Mouse (Mus musculus) forebrain, embryonic 16.5 days (tissue): Measurements from ENCODE around the gene Fbxw11. TPM values are rescaled to one million over a fixed set of nuclear protein-coding genes. Genes with fewer than 3 reads are reported as not detected.

Experiments used
- ATAC-seq: fragments of 200-750 bp; cut with Nextera tagmentation; 2 replicates; pipeline ENCODE4 v1.8.0; 2017; ENCODE audit warnings: mild to moderate bottlenecking, moderate library complexity
- H3K27ac ChIP-seq: fragments of 300-500 bp; sonication (generic); 2 replicates; pipeline ENCODE4 v1.5.1; 2014; ENCODE audit warnings: low read length, control low read depth
- H3K27me3 ChIP-seq: fragments of 300-500 bp; sonication (generic); replicated peaks from 2 replicates; pipeline ENCODE4 v1.6.1; 2014; ENCODE audit warnings: low read length; ENCODE audit not compliant: control insufficient read depth, insufficient read depth
- H3K36me3 ChIP-seq: fragments of 300-500 bp; sonication (generic); 2 replicates; pipeline ENCODE4 v1.6.1; 2014; ENCODE audit not compliant: control insufficient read depth, insufficient read depth
- H3K4me1 ChIP-seq: fragments of 300-500 bp; sonication (generic); replicated peaks from 2 replicates; pipeline ENCODE4 v1.6.1; 2014; ENCODE audit warnings: low read length; ENCODE audit not compliant: control insufficient read depth, insufficient read depth
- H3K4me2 ChIP-seq: fragments of 300-500 bp; sonication (generic); 2 replicates; pipeline ENCODE4 v1.6.1; 2014; ENCODE audit warnings: mild to moderate bottlenecking, low read length, control low read depth
- H3K4me3 ChIP-seq: fragments of 300-500 bp; sonication (generic); replicated peaks from 2 replicates; pipeline ENCODE4 v1.5.1; 2014; ENCODE audit warnings: mild to moderate bottlenecking, low read length, control low read depth
- H3K9ac ChIP-seq: fragments of 300-500 bp; sonication (generic); replicated peaks from 2 replicates; pipeline ENCODE4 v1.6.1; 2014; ENCODE audit warnings: low read depth, low read length, control low read depth
- H3K9me3 ChIP-seq: fragments of 300-500 bp; sonication (generic); 2 replicates; pipeline ENCODE4 v1.6.1; 2016; ENCODE audit warnings: low read length; ENCODE audit not compliant: control insufficient read depth
- WGBS: fragments of 180-500 bp; shearing (Covaris S2); extraction: QIAGEN DNeasy Blood & Tissue Kit; methylation state at CpG from one replicate; pipeline ENCODE4 v1.1.7; 2014; 5-methylcytosine and 5-hydroxymethylcytosine counted together
- polyA plus RNA-seq: library from polyadenylated mRNA; unstranded; fragments of >200 nt; fragmentation: Nextera tagmentation; extraction: Ambion mirVana; gene quantifications from 2 replicates; pipeline ENCODE4 v1.2.1, GENCODE M21; 2015

Gene Fbxw11
- polyA plus RNA-seq, 1 experiment from 2014 or later = 125 TPM

GRCm38 (mm10) chr11:32768642-32769343 lies 126.3 kb downstream of the Fbxw11 start:
- Histone ChIP-seq H3K4me1 (no peaks in the 10 kb centered on the region), H3K4me2 (no peak overlapping the region), H3K36me3 (no peaks in the 10 kb centered on the region), H3K27me3 (no peaks in the 10 kb centered on the region), H3K9ac (no peak overlapping the region), H3K4me3 (no peak overlapping the region), H3K27ac (no peak overlapping the region), H3K9me3 (no peaks in the 10 kb centered on the region)
- no peak for ATAC-seq
- 79% methylated on average over 12 of the region's 12 CpGs for WGBS

GRCm38 (mm10) chr11:32780747-32781536 lies 138.4 kb downstream of the Fbxw11 start:
- 28% methylated on average over 11 of the region's 11 CpGs for WGBS
- H3K27ac ChIP-seq = no peak overlapping the region

GRCm38 (mm10) chr11:32781633-32782404 lies 139.3 kb downstream of the Fbxw11 start:
- 36% methylated on average over 2 of the region's 2 CpGs for WGBS
- Histone ChIP-seq H3K4me2 (no peak overlapping the region), H3K9me3 (peaks cover under 1% of the 10 kb centered on the region; the same call in 1 of the 2 replicates), H3K36me3 (no peaks in the 10 kb centered on the region), H3K27me3 (no peaks in the 10 kb centered on the region), H3K4me3 (no peak overlapping the region), H3K9ac (no peak overlapping the region), H3K4me1 (peaks cover 6% of the 10 kb centered on the region), H3K27ac (no peak overlapping the region)
- peak; percentile 49 for ATAC-seq

More at GRCm38 (mm10) chr11:32780747-32781536, 138.4 kb downstream of the Fbxw11 start:
- Histone ChIP-seq H3K4me2 (no peak overlapping the region), H3K4me3 (no peak overlapping the region), H3K9ac (no peak overlapping the region), H3K9me3 (peaks cover 5% of the 10 kb centered on the region; the same call in 1 of the 2 replicates), H3K4me1 (peaks cover 6% of the 10 kb centered on the region), H3K36me3 (no peaks in the 10 kb centered on the region), H3K27me3 (no peaks in the 10 kb centered on the region)
- peak; percentile 69 for ATAC-seq

- whole genome bisulfite sequencing = 74% methylated on average over 3 of the region's 3 CpGs
- no peak for ATAC-seq
Measured at GRCm38 (mm10) chr11:32782724-32783123, 140.2 kb downstream of the Fbxw11 start.

DNA sequence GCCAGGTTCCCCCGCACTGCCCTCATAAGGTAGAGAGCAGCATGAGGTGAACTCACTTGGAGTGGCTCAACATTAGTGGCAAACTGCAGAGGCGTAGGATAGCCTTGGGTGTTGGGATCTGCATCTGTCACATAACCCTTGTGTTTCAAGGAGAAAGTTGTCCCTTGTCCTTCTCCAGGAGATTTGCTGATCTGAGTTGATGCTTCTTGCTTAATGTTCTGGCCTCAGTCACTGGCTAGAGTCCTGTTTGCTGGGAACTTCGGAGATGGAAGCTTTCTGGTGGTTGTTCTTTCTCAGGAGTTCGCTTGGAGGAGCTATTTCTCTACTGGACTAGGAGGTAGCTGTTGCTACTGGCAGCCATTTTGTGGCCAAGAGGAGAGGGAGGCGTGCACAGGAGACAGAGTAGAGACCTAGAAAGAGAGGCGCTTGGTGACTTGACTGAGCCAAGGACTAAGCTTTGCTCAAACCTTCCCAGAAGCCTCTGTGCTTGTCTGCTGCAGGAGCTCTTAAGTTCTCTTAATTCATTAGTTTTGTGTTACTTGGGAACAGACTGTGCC lies 143.1 kb downstream of the Fbxw11 start:
- WGBS = 85% methylated on average over 6 of the region's 6 CpGs
- Histone ChIP-seq H3K4me2 (no peak overlapping the region), H3K36me3 (no peaks in the 10 kb centered on the region), H3K4me1 (peaks cover 6% of the 10 kb centered on the region), H3K27ac (no peak overlapping the region), H3K9ac (no peak overlapping the region), H3K4me3 (no peak overlapping the region), H3K9me3 (no peaks in the 10 kb centered on the region), H3K27me3 (no peaks in the 10 kb centered on the region)
- no peak for ATAC-seq

More at GRCm38 (mm10) chr11:32782724-32783123, 140.2 kb downstream of the Fbxw11 start:
- Histone ChIP-seq H3K4me2 (no peak overlapping the region), H3K9ac (no peak overlapping the region), H3K9me3 (no peaks in the 10 kb centered on the region), H3K36me3 (no peaks in the 10 kb centered on the region), H3K4me1 (peaks cover 6% of the 10 kb centered on the region), H3K27me3 (no peaks in the 10 kb centered on the region), H3K27ac (no peak overlapping the region), H3K4me3 (no peak overlapping the region)

- no peak overlapping the region for H3K27ac ChIP-seq
- WGBS = 86% methylated on average over 5 of the region's 5 CpGs
- H3K36me3 ChIP-seq = no peaks in the 10 kb centered on the region
- H3K4me1 ChIP-seq = peaks cover 1% of the 10 kb centered on the region
- H3K9me3 ChIP-seq = no peaks in the 10 kb centered on the region
- no peaks in the 10 kb centered on the region for H3K27me3 ChIP-seq
- H3K9ac ChIP-seq = no peak overlapping the region
- H3K4me2 ChIP-seq = no peak overlapping the region
- no peak overlapping the region for H3K4me3 ChIP-seq
- ATAC-seq = no peak
Measured at GRCm38 (mm10) chr11:32786201-32786600, 143.7 kb downstream of the Fbxw11 start.

DNA sequence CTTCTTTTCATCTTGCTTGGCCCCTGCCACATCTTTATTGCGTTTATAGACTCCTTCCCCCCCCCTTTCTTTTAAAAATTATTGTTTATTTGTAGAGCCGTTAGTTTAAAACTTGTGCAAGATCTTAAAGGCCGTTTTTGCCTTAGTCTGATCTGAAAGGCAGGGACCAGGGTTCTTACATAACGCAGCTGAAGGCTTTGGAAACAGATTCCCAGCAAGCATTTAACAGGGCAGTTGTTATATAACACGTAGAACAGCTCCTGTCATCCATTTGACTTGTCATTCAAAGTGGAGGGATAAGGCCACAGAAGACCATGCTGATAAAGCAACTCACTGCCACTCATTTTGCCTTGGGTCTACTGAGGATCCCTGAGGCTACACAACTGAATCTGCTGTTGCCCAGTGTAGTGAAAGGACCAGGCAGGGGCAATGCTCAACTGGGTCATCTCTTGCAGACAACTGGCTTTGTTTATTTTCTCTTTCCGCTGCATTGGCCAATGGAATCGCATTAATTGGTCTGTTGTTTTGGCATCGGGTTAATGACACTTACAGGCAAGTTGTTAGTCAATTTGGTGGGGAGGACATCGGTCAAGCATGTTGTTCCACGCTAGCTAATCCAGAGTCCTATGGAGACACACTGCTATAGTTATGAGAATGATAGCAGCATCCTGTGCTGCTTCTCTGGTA lies 152.4 kb downstream of the Fbxw11 start:
- Histone ChIP-seq H3K4me1 (no peaks in the 10 kb centered on the region; the same call in 1 of the 2 replicates), H3K9me3 (no peaks in the 10 kb centered on the region), H3K4me3 (no peak overlapping the region), H3K36me3 (no peaks in the 10 kb centered on the region), H3K9ac (no peak overlapping the region), H3K27ac (no peak overlapping the region), H3K4me2 (no peak overlapping the region), H3K27me3 (no peaks in the 10 kb centered on the region)
- ATAC-seq = no peak
- WGBS = 70% methylated on average over 10 of the region's 10 CpGs
